Mouse (Mus musculus) olfactory bulb, adult 2 months (tissue): ENCODE measurements around the gene Setd1a.

Experiments used
- CTCF ChIP-seq: fragments of 200-500 bp; IDR thresholded peaks from 2 replicates; pipeline ENCODE4 v1.5.1; 2012; ENCODE audit warnings: low read depth, mild to moderate bottlenecking, low read length, moderate library complexity; ENCODE audit not compliant: insufficient read depth
- POLR2A ChIP-seq: fragments of 200-500 bp; IDR thresholded peaks from 2 replicates; pipeline ENCODE4 v1.6.1; 2012; ENCODE audit warnings: mild to moderate bottlenecking, low read depth, low read length, moderate library complexity; ENCODE audit not compliant: insufficient read depth

GRCm38 (mm10) chr7:127837473-127837872 is 61.0 kb downstream of the Setd1a start:
- TF ChIP-seq CTCF (no peak), POLR2A (no peak)
